Mouse (Mus musculus): ENCODE measurements around the gene Gm20721. TPM values are rescaled to one million over a fixed set of nuclear protein-coding genes. Genes with fewer than 3 reads are reported as not detected.
A peak's percentile ranks its signal among the peaks of the same experiment; 100 is the strongest.

Gm20721 gene
- polyA plus RNA-seq, 1 experiment from 2014 or later: 9.6 TPM

- no peak for TF ChIP-seq EP300 (IDR thresholded peaks at IDR 0.05)
- TF ChIP-seq CTCF (IDR thresholded peaks at IDR 0.05): no peak
- 63% methylated on average over 22 of the region's 22 CpGs for WGBS
- DNase-seq (ENCODE audit: low spot score) (no peak), ATAC-seq (no peak)
- peak overlapping the region; percentile 22; the same call in 1 of the 2 replicates for H3K4me2 ChIP-seq (replicated peaks; ENCODE audit: low read depth, low read length)
- H3K9me3 ChIP-seq (ENCODE audit: low read length): no peaks in the 10 kb centered on the region; the same call in 1 of the 2 replicates
- peaks cover 17% of the 10 kb centered on the region for H3K27me3 ChIP-seq (replicated peaks; ENCODE audit: insufficient read depth, low read length)
- H3K4me1 ChIP-seq (ENCODE audit: insufficient read depth, low read depth, low read length): no peaks in the 10 kb centered on the region
- no peaks in the 10 kb centered on the region for H3K36me3 ChIP-seq (ENCODE audit: insufficient read depth, low read length)
- no peak overlapping the region for H3K9ac ChIP-seq (replicated peaks; ENCODE audit: low read depth)
- H3K27ac ChIP-seq (ENCODE audit: low read length): no peak overlapping the region
- H3K4me3 ChIP-seq (ENCODE audit: low read depth, low read length): peak overlapping the region; percentile 19; the same call in 1 of the 2 replicates
These were observed 45.8 kb downstream of the Gm20721 start for GRCm38 (mm10) chr2:174300666-174301065.

- H3K4me1 ChIP-seq (ENCODE audit: insufficient read depth, low read depth, low read length): no peaks in the 10 kb centered on the region
- no peak for TF ChIP-seq EP300 (IDR thresholded peaks at IDR 0.05)
- TF ChIP-seq CTCF (IDR thresholded peaks at IDR 0.05): no peak
- no peaks in the 10 kb centered on the region; the same call in 1 of the 2 replicates for H3K9me3 ChIP-seq (ENCODE audit: low read length)
- DNase-seq (ENCODE audit: low spot score): no peak
- 46% methylated on average over 27 of the region's 27 CpGs for WGBS
- ATAC-seq: no peak
- H3K4me2 ChIP-seq (replicated peaks; ENCODE audit: low read depth, low read length): peak overlapping the region; percentile 37
- H3K27ac ChIP-seq (ENCODE audit: low read length): no peak overlapping the region
- no peak overlapping the region for H3K9ac ChIP-seq (replicated peaks; ENCODE audit: low read depth)
- H3K27me3 ChIP-seq (replicated peaks; ENCODE audit: insufficient read depth, low read length): peaks cover 17% of the 10 kb centered on the region
- peak overlapping the region; percentile 19; the same call in 1 of the 2 replicates for H3K4me3 ChIP-seq (ENCODE audit: low read depth, low read length)
- no peaks in the 10 kb centered on the region for H3K36me3 ChIP-seq (ENCODE audit: insufficient read depth, low read length)
These were observed 46.3 kb downstream of the Gm20721 start for GRCm38 (mm10) chr2:174300186-174300585.

- Histone ChIP-seq H3K4me3 (ENCODE audit: low read depth, low read length) (peak overlapping the region; percentile 19; the same call in 1 of the 2 replicates), H3K27me3 (replicated peaks; ENCODE audit: insufficient read depth, low read length) (peaks cover 17% of the 10 kb centered on the region), H3K9me3 (ENCODE audit: low read length) (no peaks in the 10 kb centered on the region; the same call in 1 of the 2 replicates), H3K36me3 (ENCODE audit: insufficient read depth, low read length) (no peaks in the 10 kb centered on the region), H3K9ac (replicated peaks; ENCODE audit: low read depth) (no peak overlapping the region), H3K4me1 (ENCODE audit: insufficient read depth, low read depth, low read length) (no peaks in the 10 kb centered on the region), H3K4me2 (replicated peaks; ENCODE audit: low read depth, low read length) (peak overlapping the region; percentile 37), H3K27ac (ENCODE audit: low read length) (no peak overlapping the region)
- ATAC-seq (no peak), DNase-seq (ENCODE audit: low spot score) (no peak)
- 50% methylated on average over 34 of the region's 34 CpGs for WGBS
- no peak for TF ChIP-seq EP300 (IDR thresholded peaks at IDR 0.05)
- no peak for TF ChIP-seq CTCF (IDR thresholded peaks at IDR 0.05)
These were observed 46.7 kb downstream of the Gm20721 start for GRCm38 (mm10) chr2:174299771-174300160.

GRCm38 (mm10) chr2:174299091-174299770 lies 47.3 kb downstream of the Gm20721 start:
- Histone ChIP-seq H3K9me3 (ENCODE audit: low read length) (no peaks in the 10 kb centered on the region; the same call in 1 of the 2 replicates), H3K4me3 (ENCODE audit: low read depth, low read length) (peak overlapping the region; percentile 17), H3K27me3 (replicated peaks; ENCODE audit: insufficient read depth, low read length) (peaks cover 17% of the 10 kb centered on the region), H3K27ac (ENCODE audit: low read length) (no peak overlapping the region), H3K4me2 (replicated peaks; ENCODE audit: low read depth, low read length) (peak overlapping the region; percentile 37), H3K9ac (replicated peaks; ENCODE audit: low read depth) (no peak overlapping the region), H3K36me3 (ENCODE audit: insufficient read depth, low read length) (no peaks in the 10 kb centered on the region), H3K4me1 (ENCODE audit: insufficient read depth, low read depth, low read length) (no peaks in the 10 kb centered on the region)
- ATAC-seq (no peak), DNase-seq (ENCODE audit: low spot score) (no peak)
- no peak for TF ChIP-seq EP300 (IDR thresholded peaks at IDR 0.05)
- 43% methylated on average over 46 of the region's 48 CpGs for WGBS

GRCm38 (mm10) chr2:174298471-174298870 lies 48.0 kb downstream of the Gm20721 start:
- Histone ChIP-seq H3K9ac (replicated peaks; ENCODE audit: low read depth) (no peak overlapping the region), H3K36me3 (ENCODE audit: insufficient read depth, low read length) (no peaks in the 10 kb centered on the region), H3K4me3 (ENCODE audit: low read depth, low read length) (peak overlapping the region; percentile 17; the same call in 1 of the 2 replicates), H3K9me3 (ENCODE audit: low read length) (no peaks in the 10 kb centered on the region; the same call in 1 of the 2 replicates), H3K4me1 (ENCODE audit: insufficient read depth, low read depth, low read length) (no peaks in the 10 kb centered on the region), H3K4me2 (replicated peaks; ENCODE audit: low read depth, low read length) (peak overlapping the region; percentile 12), H3K27me3 (replicated peaks; ENCODE audit: insufficient read depth, low read length) (peaks cover 17% of the 10 kb centered on the region), H3K27ac (ENCODE audit: low read length) (no peak overlapping the region)
- ATAC-seq: no peak
- 47% methylated on average over 33 of the region's 33 CpGs for WGBS
- DNase-seq (ENCODE audit: low spot score): no peak
- TF ChIP-seq EP300 (IDR thresholded peaks at IDR 0.05) (no peak), CTCF (IDR thresholded peaks at IDR 0.05) (no peak)

- H3K27ac ChIP-seq (ENCODE audit: low read length): no peak overlapping the region
- no peaks in the 10 kb centered on the region; the same call in 1 of the 2 replicates for H3K9me3 ChIP-seq (ENCODE audit: low read length)
- WGBS: 66% methylated on average over 19 of the region's 19 CpGs
- H3K4me1 ChIP-seq (ENCODE audit: insufficient read depth, low read depth, low read length): no peaks in the 10 kb centered on the region; the same call in 1 of the 2 replicates
- H3K4me3 ChIP-seq (ENCODE audit: low read depth, low read length): no peak overlapping the region
- DNase-seq (ENCODE audit: low spot score) (no peak), ATAC-seq (no peak)
- TF ChIP-seq EP300 (IDR thresholded peaks at IDR 0.05): no peak
- no peak for TF ChIP-seq CTCF (IDR thresholded peaks at IDR 0.05)
- no peaks in the 10 kb centered on the region for H3K36me3 ChIP-seq (ENCODE audit: insufficient read depth, low read length)
- peak overlapping the region; percentile 12; the same call in 1 of the 2 replicates for H3K4me2 ChIP-seq (replicated peaks; ENCODE audit: low read depth, low read length)
- H3K9ac ChIP-seq (replicated peaks; ENCODE audit: low read depth): no peak overlapping the region
- peaks cover 17% of the 10 kb centered on the region for H3K27me3 ChIP-seq (replicated peaks; ENCODE audit: insufficient read depth, low read length)
These were observed 48.7 kb downstream of the Gm20721 start for GRCm38 (mm10) chr2:174297851-174298250.

Measured in lung, postnatal 0 days (tissue).